Mouse (Mus musculus) retina, postnatal 1 day (tissue): ENCODE data around the gene Abl1.

Experiments used
- DNase-seq: peaks from one replicate; pipeline ENCODE4 v3.0.0-alpha.2; 2012

Gene Abl1

GRCm38 (mm10) chr2:31826094-31827085 is 138.2 kb downstream of the Abl1 start:
- DNase-seq: no peak

DNA sequence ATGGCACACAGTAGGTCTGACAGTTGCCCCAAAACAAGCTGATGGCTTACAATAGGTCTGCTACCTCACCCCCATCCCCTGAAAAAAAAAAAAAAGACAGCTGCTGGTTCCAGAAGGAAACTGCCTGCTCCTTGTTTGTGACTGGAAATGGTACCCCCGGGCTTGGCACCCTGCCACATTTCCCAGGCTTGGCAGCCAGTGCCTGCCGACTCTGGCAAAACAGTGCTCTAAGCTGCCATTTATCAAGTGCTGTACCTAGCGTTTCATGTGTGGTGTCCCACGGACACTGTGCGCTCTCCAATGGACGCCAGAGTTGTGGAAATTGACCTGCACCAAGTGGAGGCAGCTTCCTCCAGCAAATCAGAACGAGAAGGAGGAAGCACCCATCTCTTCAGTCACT is 139.7 kb downstream of the Abl1 start:
- peak; percentile 83 for DNase-seq

DNA sequence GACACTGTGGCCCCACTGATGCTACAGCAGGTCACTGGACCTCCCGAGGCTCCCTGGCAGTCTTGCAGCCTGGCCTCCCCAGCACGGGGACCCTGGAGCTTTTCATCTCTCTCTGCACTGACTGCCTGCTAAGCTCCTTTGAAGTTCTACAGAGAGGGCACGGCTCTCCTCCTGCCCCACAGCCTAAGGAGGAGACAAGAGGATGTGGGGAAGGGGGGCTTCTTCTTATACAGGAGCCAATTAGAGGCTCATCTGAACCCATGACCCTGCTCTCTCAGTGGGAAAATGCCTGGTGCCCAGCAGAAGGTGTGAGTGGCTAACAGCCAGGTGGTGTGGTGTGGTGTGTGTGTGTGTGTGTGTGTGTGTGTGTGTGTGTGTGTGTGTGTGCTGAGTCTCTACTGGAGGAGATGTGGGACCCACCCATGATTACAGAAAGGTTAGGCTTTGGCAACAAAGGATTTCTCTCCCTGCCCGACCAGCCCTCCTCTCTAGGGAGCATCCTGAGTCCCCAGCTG is 140.2 kb downstream of the Abl1 start:
- DNase-seq: no peak

DNA sequence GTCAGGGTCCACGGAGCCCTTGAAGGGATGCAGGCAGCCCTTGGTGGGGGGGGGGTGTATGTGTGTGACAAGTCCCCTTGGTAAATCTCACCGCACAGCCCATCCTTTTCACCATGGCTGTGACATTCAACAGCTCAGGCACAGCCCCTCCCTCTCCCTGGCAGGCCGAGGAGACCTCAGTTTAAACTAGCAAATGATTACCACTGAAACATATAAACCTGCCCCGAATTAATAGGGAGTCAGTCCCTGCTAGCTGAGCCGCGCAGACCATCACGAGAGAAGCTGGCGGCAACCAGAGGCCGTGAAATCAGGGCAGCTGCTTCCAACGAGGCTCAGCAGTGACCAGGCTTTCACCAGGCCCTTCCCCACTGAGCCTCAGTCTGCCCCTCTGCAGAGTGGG is 147.9 kb downstream of the Abl1 start:
- no peak for DNase-seq

DNA sequence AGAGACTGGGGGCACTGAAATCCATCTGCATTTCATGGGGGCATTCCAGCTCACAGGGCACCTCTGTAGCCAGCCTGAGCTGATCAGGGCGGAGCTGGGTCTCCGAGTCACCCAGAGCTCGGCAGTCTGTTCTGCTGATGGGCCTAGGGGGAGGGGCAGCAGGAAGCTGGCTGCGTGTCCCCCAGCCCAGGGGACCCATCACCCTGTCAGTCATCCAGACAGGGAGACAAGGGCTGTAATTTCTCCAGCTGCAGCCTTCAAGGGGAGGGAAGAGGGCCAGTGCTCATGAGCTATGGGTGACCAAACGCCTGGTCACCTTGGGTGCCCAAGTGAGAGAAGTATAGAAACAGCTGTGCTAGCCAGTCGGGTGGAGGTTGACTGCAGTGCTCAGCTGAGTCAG is 148.8 kb downstream of the Abl1 start:
- DNase-seq: no peak

- DNase-seq: no peak
Observed at GRCm38 (mm10) chr2:31838868-31839267, 150.7 kb downstream of the Abl1 start.

DNA sequence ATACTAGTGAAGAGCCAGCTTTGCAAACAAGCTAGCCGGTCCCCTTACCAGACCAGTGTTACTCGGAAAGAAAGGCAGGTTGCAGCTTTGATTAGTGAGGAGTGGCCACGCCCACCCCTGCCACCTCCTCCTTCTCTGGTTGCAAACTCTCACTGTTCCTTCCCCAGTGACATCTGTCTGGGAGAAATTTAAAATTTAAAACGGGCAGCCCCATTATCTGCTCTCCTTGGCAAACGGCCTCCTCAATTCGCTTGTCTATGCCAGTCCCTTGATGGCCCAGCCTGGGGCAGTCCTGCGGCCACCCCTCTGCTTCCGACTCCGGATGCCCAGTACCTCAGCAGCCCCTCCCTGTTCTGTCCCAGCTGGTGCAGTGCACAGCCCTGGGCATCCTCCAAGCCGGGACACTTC is 156.6 kb downstream of the Abl1 start:
- DNase-seq: no peak

DNA sequence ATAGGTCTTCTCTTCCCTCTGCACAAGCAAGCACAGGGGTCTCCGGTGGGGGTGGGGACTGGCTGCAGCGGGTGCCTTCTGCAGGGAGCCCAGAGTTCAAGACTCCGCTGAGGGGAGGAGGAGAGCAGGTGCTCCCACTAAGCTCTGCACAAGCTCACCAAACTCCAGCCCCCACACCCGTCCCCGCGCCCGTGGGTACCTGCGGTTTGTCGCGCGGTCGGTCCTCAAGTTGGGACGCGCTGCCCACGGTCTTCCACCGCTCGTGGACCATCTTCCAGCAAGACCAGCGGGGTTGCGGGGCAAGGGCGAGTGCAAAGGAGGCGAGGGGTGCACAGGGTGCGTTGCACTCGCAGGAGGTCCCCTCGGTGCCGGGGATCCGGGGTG is 157.3 kb downstream of the Abl1 start:
- DNase-seq: no peak

DNA sequence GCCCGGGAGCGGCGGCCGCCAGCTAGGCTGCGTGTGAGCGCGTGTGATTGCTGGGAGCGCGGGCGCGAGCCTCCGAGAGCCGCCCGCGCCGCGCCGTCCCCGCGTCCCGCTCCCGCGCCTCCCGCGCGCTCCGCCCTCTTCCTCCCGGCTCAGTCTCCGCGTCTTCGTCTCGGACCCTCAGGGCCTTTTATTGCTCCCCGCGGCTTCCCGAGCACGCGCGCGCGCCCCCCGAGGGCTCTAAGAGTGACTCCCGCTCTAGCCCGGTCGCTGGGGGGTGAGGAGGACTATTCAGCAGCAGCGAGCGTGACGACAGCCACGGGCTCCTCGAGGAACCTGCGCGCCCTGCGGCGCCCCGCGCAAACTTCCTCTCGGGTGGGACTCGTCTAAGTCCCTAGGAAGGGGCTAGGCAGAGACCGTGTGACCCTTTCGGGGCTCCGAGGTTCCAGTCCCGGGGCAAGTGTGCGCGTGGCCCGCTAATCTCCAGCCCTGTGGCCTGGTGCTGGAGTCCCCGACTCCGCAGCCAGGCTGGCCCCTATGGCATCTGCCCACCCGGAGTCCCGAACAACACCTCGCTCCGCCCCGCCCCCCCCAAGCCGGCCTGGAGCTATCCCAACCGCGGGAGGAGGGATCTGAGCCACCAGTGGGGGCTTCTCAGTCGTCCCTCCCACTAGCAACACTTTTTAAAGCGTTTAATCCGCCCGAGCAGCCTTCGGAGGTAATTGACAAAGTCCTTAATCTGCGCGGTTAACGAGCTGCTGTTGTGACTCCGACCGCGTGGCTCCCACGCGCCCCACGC is 157.9 kb downstream of the Abl1 start, which contains the start of gene Fibcd1:
Fibcd1 (minus strand) TSS at position 110 of the 796 bp plus-strand sequence.
- DNase-seq: peak; percentile 78

DNA sequence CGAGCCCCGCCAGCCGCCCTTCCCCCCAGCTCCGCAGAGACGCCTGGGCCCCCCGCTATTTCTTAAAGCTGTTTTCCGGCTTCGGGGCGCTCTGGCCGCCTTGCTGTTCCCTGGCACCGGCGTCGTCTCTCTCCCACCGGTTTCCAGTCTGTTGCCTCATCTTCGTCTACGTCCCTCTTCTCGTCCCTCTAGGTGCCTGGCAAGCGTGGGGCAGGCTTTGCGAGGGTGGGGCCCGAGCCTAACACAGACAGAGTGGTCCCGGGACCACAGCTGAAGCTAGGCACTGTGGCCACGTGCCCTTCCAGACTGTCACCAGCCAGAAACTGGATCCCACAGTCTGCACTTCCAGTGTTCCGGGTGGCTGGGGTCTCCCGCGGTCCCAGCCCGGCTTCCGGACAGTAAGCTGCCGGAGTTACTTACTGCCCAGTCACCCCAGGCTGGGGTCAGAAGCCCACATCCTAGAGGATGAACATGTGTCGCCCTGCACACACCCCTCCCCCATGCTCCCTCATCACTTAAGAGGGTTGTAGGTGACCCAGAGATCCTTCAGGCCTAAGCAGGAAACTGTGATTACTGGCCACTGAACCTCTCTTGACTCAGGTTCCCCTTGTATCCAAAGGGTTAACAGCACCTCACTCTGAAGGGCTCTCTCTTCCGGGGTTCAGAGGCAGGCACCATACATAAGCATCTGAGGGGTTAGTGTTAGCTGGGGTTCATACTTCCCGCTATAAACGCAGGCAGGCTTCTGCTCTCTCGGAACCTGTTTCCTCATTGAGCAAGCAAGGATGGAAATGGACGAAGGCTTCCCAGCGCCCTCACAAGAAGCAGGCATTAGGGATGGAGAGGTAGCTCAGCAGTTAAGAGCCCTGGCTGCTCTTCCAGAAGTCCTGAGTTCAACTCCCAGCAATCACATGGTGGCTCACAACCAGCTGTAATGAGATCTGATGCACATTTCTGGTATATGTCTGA is 158.8 kb downstream of the Abl1 start:
- DNase-seq: peak; percentile 46

GRCm38 (mm10) chr2:31847908-31848307 is 159.7 kb downstream of the Abl1 start:
- peak; percentile 35 for DNase-seq

- DNase-seq: no peak
Observed at GRCm38 (mm10) chr2:31850141-31850540, 162.0 kb downstream of the Abl1 start.
